Mouse (Mus musculus) C2C12 (cell line): ENCODE results near the gene Tbc1d22a. TPM values are rescaled to one million over a fixed set of nuclear protein-coding genes. Genes with fewer than 3 reads are reported as not detected.
"Not testable (repeated sequence)": the region's sequence is repeated elsewhere in the genome, so short reads cannot be mapped to it uniquely, and the experiment has no call there.

Experiments used
- H3K27me3 ChIP-seq: one replicate; pipeline ENCODE4 v1.6.1; 2011; ENCODE audit not compliant: control insufficient read depth, insufficient read depth, insufficient read length
- H3K36me3 ChIP-seq: one replicate; pipeline ENCODE4 v1.6.1; 2011; ENCODE audit not compliant: control insufficient read depth, insufficient read depth
- H3K4me3 ChIP-seq: one replicate; pipeline ENCODE4 v1.5.1; 2011; ENCODE audit warnings: mild to moderate bottlenecking, control low read depth; ENCODE audit not compliant: poor library complexity, insufficient read depth, severe bottlenecking
- H3K79me2 ChIP-seq: one replicate; pipeline ENCODE4 v1.6.1; 2011; ENCODE audit not compliant: control insufficient read depth, insufficient read depth
- H3K79me3 ChIP-seq: one replicate; pipeline ENCODE4 v1.6.1; 2011; ENCODE audit warnings: low read depth, control low read depth
- H3ac ChIP-seq: one replicate; pipeline ENCODE3; 2011; ENCODE audit warnings: low read depth; ENCODE audit not compliant: control insufficient read depth, insufficient read length
- CEBPB ChIP-seq: IDR thresholded peaks from one replicate; pipeline ENCODE4 v1.6.1; 2011; ENCODE audit warnings: low read depth, mild to moderate bottlenecking, control low read depth, moderate library complexity
- CTCF ChIP-seq: IDR thresholded peaks from one replicate; pipeline ENCODE4 v1.5.1; 2011; ENCODE audit not compliant: control insufficient read depth, insufficient read depth, insufficient read length
- FOSL1 ChIP-seq: IDR thresholded peaks from one replicate; pipeline ENCODE4 v1.8.0; 2011; ENCODE audit warnings: mild to moderate bottlenecking, low read length; ENCODE audit not compliant: poor library complexity, insufficient read depth, severe bottlenecking
- MAX ChIP-seq: IDR thresholded peaks from one replicate; pipeline ENCODE4 v1.6.1; 2011; ENCODE audit warnings: mild to moderate bottlenecking, control low read depth
- MYOD1 ChIP-seq: IDR thresholded peaks from one replicate; pipeline ENCODE4 v1.6.1; 2011; ENCODE audit warnings: low read depth; ENCODE audit not compliant: control insufficient read depth, insufficient read length
- MYOG ChIP-seq: IDR thresholded peaks from one replicate; pipeline ENCODE4 v1.6.1; 2011; ENCODE audit not compliant: control insufficient read depth, insufficient read length; ENCODE audit errors: extremely low read depth
- USF1 ChIP-seq: IDR thresholded peaks from one replicate; pipeline ENCODE4 v1.6.1; 2011; ENCODE audit warnings: low read depth, mild to moderate bottlenecking, control low read depth, moderate library complexity
- polyA plus RNA-seq: library from polyadenylated mRNA; unstranded; fragments of >200 nt; fragmentation: generic; extraction: Trizol; gene quantifications from one replicate; pipeline ENCODE4 v1.2.1, GENCODE M21; 2012; ENCODE audit warnings: missing spikeins

Tbc1d22a gene
- polyA plus RNA-seq, 1 experiment = 19.7 TPM

DNA sequence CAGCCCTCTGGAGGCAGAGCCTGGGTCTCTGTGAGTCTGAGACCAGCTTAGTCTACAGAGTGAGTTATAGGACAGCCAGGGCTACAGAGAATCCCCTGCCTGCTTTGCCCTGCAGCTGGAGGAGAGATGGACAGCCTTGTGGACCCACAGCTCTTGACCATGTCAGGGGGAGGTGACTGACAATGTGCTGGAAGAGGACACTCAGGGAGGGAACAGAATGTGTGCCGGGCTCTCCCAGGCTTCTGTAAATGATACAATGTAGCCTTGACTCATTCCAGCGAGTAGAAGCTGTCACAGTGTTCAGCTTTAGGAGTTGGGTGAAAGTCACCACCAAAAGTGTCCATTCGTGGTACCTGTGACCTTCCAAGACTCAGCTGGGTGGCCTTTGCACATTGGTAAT lies 23.9 kb upstream of the Tbc1d22a start:
- no peak overlapping the region for H3K4me3 ChIP-seq
- no peak overlapping the region for H3ac ChIP-seq
- no peaks in the 10 kb centered on the region for H3K79me2 ChIP-seq
- no peaks in the 10 kb centered on the region for H3K27me3 ChIP-seq
- no peaks in the 10 kb centered on the region for H3K79me3 ChIP-seq
- H3K36me3 ChIP-seq = no peaks in the 10 kb centered on the region
- no peak for TF ChIP-seq FOSL1
- no peak for TF ChIP-seq MYOG
- TF ChIP-seq MAX = no peak
- TF ChIP-seq CEBPB = no peak
- TF ChIP-seq MYOD1 = no peak

DNA sequence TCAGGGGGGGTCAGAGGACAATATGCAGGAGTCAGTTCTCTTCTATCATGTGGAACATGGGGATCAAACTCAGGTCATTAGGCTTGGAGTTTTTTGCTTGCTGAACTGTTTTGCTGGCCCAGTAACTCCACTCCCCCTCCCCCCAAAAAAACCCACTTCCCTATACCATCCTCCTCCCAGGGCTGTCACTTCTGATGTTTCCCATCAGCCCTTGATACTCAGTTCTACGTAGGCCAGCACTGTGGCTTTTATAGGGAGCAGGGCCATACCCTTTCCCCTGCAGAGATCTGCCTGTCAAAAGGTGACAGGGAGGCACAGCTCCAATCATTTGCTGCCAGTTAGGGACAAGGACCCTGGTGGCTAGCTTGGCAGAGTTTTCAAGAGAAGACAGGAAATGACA lies 22.8 kb upstream of the Tbc1d22a start:
- H3K36me3 ChIP-seq = no peaks in the 10 kb centered on the region
- H3K79me2 ChIP-seq = no peaks in the 10 kb centered on the region
- H3ac ChIP-seq = no peak overlapping the region
- H3K27me3 ChIP-seq = no peaks in the 10 kb centered on the region
- TF ChIP-seq USF1 (no peak), MAX (no peak), CEBPB (no peak), MYOD1 (no peak), MYOG (no peak), CTCF (no peak), FOSL1 (no peak)
- H3K79me3 ChIP-seq = no peaks in the 10 kb centered on the region
- H3K4me3 ChIP-seq = no peak overlapping the region

DNA sequence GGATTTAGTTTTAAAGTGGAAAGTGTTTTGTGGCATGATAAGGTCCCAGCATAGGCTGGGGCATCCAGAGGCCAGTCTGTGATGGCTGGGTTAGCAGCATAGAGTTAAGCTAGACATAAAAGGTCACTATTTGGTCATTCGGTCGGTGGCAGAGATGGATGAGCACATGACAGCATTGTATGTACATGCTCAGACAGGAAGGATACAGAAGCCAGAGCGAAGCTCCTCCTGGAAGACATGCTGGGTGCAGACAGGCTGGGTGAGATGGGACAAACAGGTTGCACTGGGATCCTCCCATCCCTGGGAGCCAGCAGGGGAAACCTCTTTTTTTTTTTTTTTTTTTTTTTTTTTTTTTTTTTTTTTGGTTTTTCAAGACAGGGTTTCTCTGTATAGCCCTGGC lies 22.3 kb upstream of the Tbc1d22a start:
- H3ac ChIP-seq = no peak overlapping the region
- H3K4me3 ChIP-seq = no peak overlapping the region
- H3K79me2 ChIP-seq = no peaks in the 10 kb centered on the region
- H3K79me3 ChIP-seq = no peaks in the 10 kb centered on the region
- no peaks in the 10 kb centered on the region for H3K36me3 ChIP-seq
- TF ChIP-seq FOSL1 (no peak), MAX (no peak), MYOG (no peak), MYOD1 (no peak), CTCF (no peak), CEBPB (no peak), USF1 (no peak)
- no peaks in the 10 kb centered on the region for H3K27me3 ChIP-seq

DNA sequence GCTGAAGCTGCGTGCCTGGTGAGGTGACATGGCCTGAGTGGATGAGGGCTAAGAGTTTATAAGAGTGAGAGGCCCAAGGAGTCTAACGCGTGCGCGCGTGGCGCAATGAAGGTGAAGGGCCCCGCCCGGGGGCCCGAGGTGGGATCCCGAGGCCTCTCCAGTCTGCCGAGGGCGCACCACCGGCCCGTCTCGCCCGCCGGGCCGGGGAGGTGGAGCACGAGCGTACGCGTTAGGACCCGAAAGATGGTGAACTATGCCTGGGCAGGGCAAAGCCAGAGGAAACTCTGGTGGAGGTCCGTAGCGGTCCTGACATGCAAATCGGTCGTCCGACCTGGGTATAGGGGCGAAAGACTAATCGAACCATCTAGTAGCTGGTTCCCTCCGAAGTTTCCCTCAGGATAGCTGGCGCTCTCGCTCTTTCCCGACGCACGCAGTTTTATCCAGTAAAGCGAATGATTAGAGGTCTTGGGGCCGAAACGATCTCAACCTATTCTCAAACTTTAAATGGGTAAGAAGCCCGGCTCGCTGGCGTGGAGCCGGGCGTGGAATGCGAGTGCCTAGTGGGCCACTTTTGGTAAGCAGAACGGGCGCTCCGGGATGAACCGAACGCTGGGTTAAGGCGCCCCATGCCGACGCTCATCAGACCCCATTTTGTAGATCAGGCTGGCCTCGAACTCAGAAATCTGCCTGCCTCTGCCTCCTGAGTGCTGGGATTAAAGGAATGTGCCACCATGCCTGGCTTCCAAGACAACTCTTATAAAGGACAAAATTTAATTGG lies 19.4 kb upstream of the Tbc1d22a start:
- H3K36me3 ChIP-seq, H3K27me3 ChIP-seq, H3ac ChIP-seq, H3K79me3 ChIP-seq, H3K79me2 ChIP-seq, H3K4me3 ChIP-seq: not testable (repeated sequence)

DNA sequence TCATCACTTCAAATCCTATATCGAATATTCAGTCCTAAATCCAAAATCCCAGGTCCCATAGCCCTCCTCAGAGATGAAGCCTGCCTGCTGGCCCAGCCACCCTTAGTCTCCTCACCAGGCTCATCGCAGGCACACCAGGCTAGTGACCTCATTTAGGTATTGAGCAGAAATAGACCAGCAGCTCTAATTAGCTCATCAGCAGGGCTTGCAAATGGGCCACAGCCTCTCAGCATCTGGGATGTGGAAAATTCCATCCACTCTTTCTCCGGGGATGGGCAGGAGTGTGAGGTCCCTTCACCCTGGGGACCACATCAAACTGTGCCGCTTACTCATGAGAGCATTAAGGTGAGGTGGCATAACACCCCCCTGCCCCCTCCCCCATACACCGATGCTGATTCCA lies 15.2 kb upstream of the Tbc1d22a start:
- H3K79me3 ChIP-seq = no peaks in the 10 kb centered on the region
- H3K4me3 ChIP-seq = no peak overlapping the region
- TF ChIP-seq CTCF (no peak), USF1 (no peak), MYOD1 (no peak), FOSL1 (no peak), MAX (no peak), MYOG (no peak), CEBPB (no peak)
- H3K36me3 ChIP-seq = no peaks in the 10 kb centered on the region
- no peak overlapping the region for H3ac ChIP-seq
- H3K79me2 ChIP-seq = no peaks in the 10 kb centered on the region
- H3K27me3 ChIP-seq = no peaks in the 10 kb centered on the region

DNA sequence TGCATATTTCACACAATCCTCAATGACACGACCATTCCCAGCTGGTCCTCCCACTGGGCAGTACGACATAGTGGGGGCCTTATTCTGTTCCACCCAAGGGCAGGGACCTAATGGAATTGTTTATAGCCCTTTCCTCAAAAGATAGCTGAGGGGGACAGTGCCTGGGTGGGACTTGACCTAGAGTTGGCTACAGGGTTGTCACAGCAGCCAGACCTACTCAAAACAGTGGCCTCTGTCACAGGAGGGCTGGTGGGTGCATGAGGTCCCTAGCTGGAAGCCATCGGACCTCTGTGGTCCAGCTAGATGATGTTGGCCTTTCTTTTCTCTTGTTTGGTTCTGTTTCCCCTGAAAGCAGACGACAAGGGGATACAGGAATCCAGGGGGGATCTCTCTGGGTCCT lies 14.8 kb upstream of the Tbc1d22a start:
- H3K79me2 ChIP-seq = no peaks in the 10 kb centered on the region
- H3K79me3 ChIP-seq = no peaks in the 10 kb centered on the region
- no peaks in the 10 kb centered on the region for H3K27me3 ChIP-seq
- H3K4me3 ChIP-seq = no peak overlapping the region
- no peak overlapping the region for H3ac ChIP-seq
- no peaks in the 10 kb centered on the region for H3K36me3 ChIP-seq
- TF ChIP-seq MAX = no peak
- TF ChIP-seq CTCF = no peak
- TF ChIP-seq CEBPB = no peak
- TF ChIP-seq FOSL1 = no peak
- TF ChIP-seq MYOD1 = no peak
- TF ChIP-seq MYOG = no peak
- no peak for TF ChIP-seq USF1
